Mouse (Mus musculus) liver, embryonic 15.5 days (tissue): ENCODE results near the gene Ermard. TPM values are rescaled to one million over a fixed set of nuclear protein-coding genes. Genes with fewer than 3 reads are reported as not detected.

ENCODE experiments used
- ATAC-seq: fragments of 200-750 bp; cut with Nextera tagmentation; 2 replicates; pipeline ENCODE4 v1.8.0; 2017; ENCODE audit warnings: moderate number of reproducible peaks, mild to moderate bottlenecking, moderate library complexity; ENCODE audit not compliant: insufficient read depth
- H3K27ac ChIP-seq: fragments of 300-500 bp; sonication (generic); replicated peaks from 2 replicates; pipeline ENCODE4 v1.5.1; 2015; ENCODE audit warnings: mild to moderate bottlenecking, inconsistent platforms
- H3K27me3 ChIP-seq: fragments of 300-500 bp; sonication (generic); 2 replicates; pipeline ENCODE4 v1.6.1; 2015; ENCODE audit warnings: mild to moderate bottlenecking, inconsistent platforms
- H3K36me3 ChIP-seq: fragments of 300-500 bp; sonication (generic); replicated peaks from 2 replicates; pipeline ENCODE4 v1.6.1; 2015; ENCODE audit warnings: moderate library complexity, mild to moderate bottlenecking, inconsistent platforms
- H3K4me1 ChIP-seq: fragments of 300-500 bp; sonication (generic); replicated peaks from 2 replicates; pipeline ENCODE4 v1.6.1; 2015; ENCODE audit warnings: inconsistent platforms
- H3K4me2 ChIP-seq: fragments of 300-500 bp; sonication (generic); 2 replicates; pipeline ENCODE4 v1.6.1; 2015; ENCODE audit warnings: moderate library complexity, mild to moderate bottlenecking, inconsistent platforms
- H3K4me3 ChIP-seq: fragments of 300-500 bp; sonication (generic); replicated peaks from 2 replicates; pipeline ENCODE4 v1.5.1; 2015; ENCODE audit warnings: mild to moderate bottlenecking, inconsistent platforms
- H3K9ac ChIP-seq: fragments of 300-500 bp; sonication (generic); 2 replicates; pipeline ENCODE4 v1.6.1; 2015; ENCODE audit warnings: moderate library complexity, mild to moderate bottlenecking, inconsistent platforms
- H3K9me3 ChIP-seq: fragments of 300-500 bp; sonication (generic); replicated peaks from 2 replicates; pipeline ENCODE4 v1.6.1; 2016; ENCODE audit warnings: inconsistent platforms
- WGBS: fragments of 180-500 bp; shearing (Covaris S2); methylation state at CpG from one replicate; pipeline ENCODE4 v1.1.7; 2015; ENCODE audit warnings: mixed read lengths; ENCODE audit not compliant: insufficient replicate concordance; 5-methylcytosine and 5-hydroxymethylcytosine counted together
- polyA plus RNA-seq: library from polyadenylated mRNA; unstranded; fragments of >200 nt; fragmentation: Nextera tagmentation; extraction: Ambion mirVana; gene quantifications from 2 replicates; pipeline ENCODE4 v1.2.1, GENCODE M21; 2015

Gene Ermard
- polyA plus RNA-seq, 1 experiment from 2014 or later = 23.9 TPM

DNA sequence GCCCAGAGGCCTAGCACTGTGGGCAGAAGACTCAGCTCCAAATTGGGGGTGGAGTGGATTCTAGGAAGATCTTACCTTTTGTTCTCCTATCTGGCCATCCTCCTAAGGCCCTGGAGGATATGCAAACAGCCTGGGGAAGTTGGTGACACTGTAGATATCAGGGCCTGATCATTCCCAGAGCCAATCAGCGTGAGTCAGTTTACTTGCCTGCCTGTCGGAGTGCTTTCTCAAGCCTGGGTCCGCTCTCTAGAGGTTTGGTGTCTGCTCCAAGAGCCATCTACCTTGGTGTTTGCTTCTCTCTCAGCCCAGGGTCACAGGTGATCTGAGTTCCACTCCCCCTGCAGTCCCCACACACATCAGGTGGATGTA is 89.3 kb downstream of the Ermard start:
- H3K9ac ChIP-seq = no peak overlapping the region
- no peak overlapping the region for H3K4me2 ChIP-seq
- 46% methylated on average over 3 of the region's 3 CpGs for WGBS
- ATAC-seq = no peak
- no peaks in the 10 kb centered on the region for H3K9me3 ChIP-seq
- no peaks in the 10 kb centered on the region for H3K27me3 ChIP-seq
- H3K4me3 ChIP-seq = no peak overlapping the region
- no peak overlapping the region for H3K27ac ChIP-seq
- no peaks in the 10 kb centered on the region for H3K36me3 ChIP-seq
- no peaks in the 10 kb centered on the region for H3K4me1 ChIP-seq

DNA sequence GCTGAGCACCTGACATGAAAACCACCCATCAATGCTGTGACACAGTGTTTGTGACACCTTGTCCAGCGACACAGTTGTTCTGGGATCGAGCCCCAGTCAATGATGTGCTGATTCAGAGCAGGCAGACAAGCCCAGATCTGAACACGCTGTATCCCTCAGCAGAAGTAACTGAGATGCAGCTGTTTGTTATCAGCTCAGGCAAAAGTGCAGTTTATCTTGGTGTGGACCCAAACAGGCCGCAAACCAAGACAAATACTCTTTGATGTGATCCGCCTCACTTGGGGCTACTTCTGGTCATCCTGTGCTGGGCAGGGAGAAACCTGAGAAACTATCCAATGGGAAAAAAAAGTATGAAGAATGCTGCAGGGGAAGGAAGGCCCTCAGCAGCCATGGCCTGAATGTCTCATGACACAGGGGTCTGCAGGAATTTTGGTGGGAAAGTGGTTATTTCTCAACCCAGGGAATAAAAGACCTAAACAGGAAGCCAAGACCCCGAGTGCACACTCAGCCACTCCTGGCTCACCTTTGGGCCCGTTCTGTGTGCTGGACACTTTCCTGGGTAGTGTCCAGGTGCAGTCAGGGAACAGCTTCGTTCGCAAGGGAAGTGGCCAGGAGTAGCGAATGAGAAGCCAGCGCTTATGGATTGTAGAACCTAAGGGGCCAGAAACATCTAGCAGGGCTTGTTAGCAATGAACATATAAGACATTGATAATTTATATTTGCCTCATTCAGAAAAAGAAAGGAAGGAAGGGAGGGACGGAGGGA is 94.1 kb downstream of the Ermard start:
- Histone ChIP-seq H3K4me1 (0 out of 2 replicates have a peak, but pooled peaks cover 3% of the 10 kb centered on the region), H3K27me3 (no peaks in the 10 kb centered on the region), H3K9me3 (no peaks in the 10 kb centered on the region), H3K4me2 (no peak overlapping the region), H3K27ac (no peak overlapping the region), H3K36me3 (no peaks in the 10 kb centered on the region), H3K4me3 (no peak overlapping the region), H3K9ac (no peak overlapping the region)
- no peak for ATAC-seq
- 57% methylated on average over 12 of the region's 12 CpGs for WGBS

GRCm38 (mm10) chr17:15137443-15137842 is 96.4 kb downstream of the Ermard start:
- 11% methylated on average over 5 of the region's 5 CpGs for WGBS
- no peaks in the 10 kb centered on the region for H3K36me3 ChIP-seq
- H3K27ac ChIP-seq = no peak overlapping the region
- H3K27me3 ChIP-seq = no peaks in the 10 kb centered on the region
- no peak overlapping the region for H3K9ac ChIP-seq
- no peak overlapping the region for H3K4me3 ChIP-seq
- H3K4me2 ChIP-seq = no peak overlapping the region
- ATAC-seq = no peak
- no peaks in the 10 kb centered on the region for H3K9me3 ChIP-seq
- H3K4me1 ChIP-seq = 0 out of 2 replicates have a peak, but pooled peaks cover 3% of the 10 kb centered on the region

Other genes with a start within 250 kb of the Ermard start
- gene Wdr27, start 98.0 kb upstream of the Ermard start, polyA plus RNA-seq = 0.98 and 0.99 TPM in 2 replicates
- gene 1600012H06Rik, start 98.0 kb upstream of the Ermard start, polyA plus RNA-seq = 11.9 and 12.2 TPM in 2 replicates
- 93.2 and 105 TPM in 2 replicates for gene Phf10, start 79.9 kb upstream of the Ermard start, polyA plus RNA-seq
- gene 9030025P20Rik, start 62.7 kb upstream of the Ermard start, polyA plus RNA-seq = 3.7 and 5.1 TPM in 2 replicates
- 0.53 and 0.91 TPM in 2 replicates for gene Gm3417, start 62.4 kb upstream of the Ermard start, polyA plus RNA-seq
- 2.5 and 3.4 TPM in 2 replicates for gene Gm3435, start 31.0 kb upstream of the Ermard start, polyA plus RNA-seq
- gene Tcte3, start 280 bp downstream of the Ermard start, polyA plus RNA-seq = 2.3 and 2.8 TPM in 2 replicates
- 1.8 and 3.4 TPM in 2 replicates for gene Gm3448, start 329 bp downstream of the Ermard start, polyA plus RNA-seq